Mouse (Mus musculus): ENCODE data around the gene Tbc1d9. TPM values are rescaled to one million over a fixed set of nuclear protein-coding genes. Genes with fewer than 3 reads are reported as not detected.

Tbc1d9 gene
- polyA plus RNA-seq, 2 experiments: 1.3 to 5.2 TPM

GRCm38 (mm10) chr8:83144601-83145000, 20.6 kb upstream of the Tbc1d9 start:
- H3K27me3 ChIP-seq (ENCODE audit: control insufficient read depth, insufficient read depth, low read length): no peaks in the 10 kb centered on the region
- H3K36me3 ChIP-seq (ENCODE audit: control insufficient read depth, insufficient read depth, low read length): no peaks in the 10 kb centered on the region
- no peak for DNase-seq (ENCODE audit: low spot score)
- H3K9ac ChIP-seq (ENCODE audit: low read depth, low read length, severe bottlenecking): no peak overlapping the region
- no peak for TF ChIP-seq POLR2A (IDR thresholded peaks at IDR 0.05; ENCODE audit: borderline replicate concordance, extremely low read depth, insufficient read depth, insufficient read length)
- ATAC-seq (ENCODE audit: low FRiP score, low read depth): no peak
- no peak overlapping the region for H3K27ac ChIP-seq (replicated peaks; ENCODE audit: low read depth, low read length)
- H3K4me3 ChIP-seq (replicated peaks; ENCODE audit: low read length): no peak overlapping the region
- no peaks in the 10 kb centered on the region for H3K4me1 ChIP-seq (ENCODE audit: control insufficient read depth, insufficient read depth, low read length)
- H3K4me2 ChIP-seq (replicated peaks; ENCODE audit: low read depth, low read length, severe bottlenecking): no peak overlapping the region
- WGBS: 89% methylated on average over 4 of the region's 4 CpGs
- H3K9me3 ChIP-seq (ENCODE audit: control insufficient read depth, low read length): no peaks in the 10 kb centered on the region

DNA sequence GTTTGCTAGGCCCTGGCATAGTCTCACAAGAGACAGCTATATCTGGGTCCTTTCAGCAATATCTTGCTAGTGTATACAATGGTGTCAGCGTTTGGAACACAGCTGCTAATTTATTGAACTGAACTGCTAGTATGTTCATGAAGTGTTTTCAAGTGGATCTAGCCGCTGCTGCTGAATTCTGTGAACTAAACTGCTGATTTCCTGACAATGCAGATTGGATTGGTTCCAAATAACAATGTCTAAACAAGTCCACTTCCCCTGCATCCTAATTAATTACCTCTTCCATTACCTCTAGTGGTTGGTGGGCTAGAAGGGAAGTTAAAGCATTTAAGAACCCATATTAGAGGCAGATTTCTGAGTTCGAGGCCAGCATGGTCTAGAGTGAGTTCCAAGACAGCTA, 19.7 kb upstream of the Tbc1d9 start:
- no peak for TF ChIP-seq POLR2A (IDR thresholded peaks at IDR 0.05; ENCODE audit: borderline replicate concordance, extremely low read depth, insufficient read depth, insufficient read length)
- Histone ChIP-seq H3K27me3 (ENCODE audit: control insufficient read depth, insufficient read depth, low read length) (no peaks in the 10 kb centered on the region), H3K4me2 (replicated peaks; ENCODE audit: low read depth, low read length, severe bottlenecking) (no peak overlapping the region), H3K27ac (replicated peaks; ENCODE audit: low read depth, low read length) (no peak overlapping the region), H3K4me1 (ENCODE audit: control insufficient read depth, insufficient read depth, low read length) (no peaks in the 10 kb centered on the region), H3K9ac (ENCODE audit: low read depth, low read length, severe bottlenecking) (no peak overlapping the region), H3K4me3 (replicated peaks; ENCODE audit: low read length) (no peak overlapping the region), H3K36me3 (ENCODE audit: control insufficient read depth, insufficient read depth, low read length) (no peaks in the 10 kb centered on the region), H3K9me3 (ENCODE audit: control insufficient read depth, low read length) (no peaks in the 10 kb centered on the region)
- no peak for DNase-seq (ENCODE audit: low spot score)
- WGBS: 81% methylated on average over 3 of the region's 3 CpGs
- ATAC-seq (ENCODE audit: low FRiP score, low read depth): no peak

GRCm38 (mm10) chr8:83149124-83149523, 16.0 kb upstream of the Tbc1d9 start:
- 88% methylated on average over 6 of the region's 6 CpGs for WGBS
- H3K4me2 ChIP-seq (replicated peaks; ENCODE audit: low read depth, low read length, severe bottlenecking): no peak overlapping the region
- no peak for ATAC-seq (ENCODE audit: low FRiP score, low read depth)
- H3K9ac ChIP-seq (ENCODE audit: low read depth, low read length, severe bottlenecking): no peak overlapping the region
- no peak for DNase-seq (ENCODE audit: low spot score)
- no peaks in the 10 kb centered on the region for H3K4me1 ChIP-seq (ENCODE audit: control insufficient read depth, insufficient read depth, low read length)
- no peak overlapping the region for H3K27ac ChIP-seq (replicated peaks; ENCODE audit: low read depth, low read length)
- no peaks in the 10 kb centered on the region for H3K27me3 ChIP-seq (ENCODE audit: control insufficient read depth, insufficient read depth, low read length)
- no peak overlapping the region for H3K4me3 ChIP-seq (replicated peaks; ENCODE audit: low read length)
- TF ChIP-seq POLR2A (IDR thresholded peaks at IDR 0.05; ENCODE audit: borderline replicate concordance, extremely low read depth, insufficient read depth, insufficient read length): no peak
- H3K36me3 ChIP-seq (ENCODE audit: control insufficient read depth, insufficient read depth, low read length): no peaks in the 10 kb centered on the region
- H3K9me3 ChIP-seq (ENCODE audit: control insufficient read depth, low read length): no peaks in the 10 kb centered on the region

GRCm38 (mm10) chr8:83152055-83152454, 13.1 kb upstream of the Tbc1d9 start:
- DNase-seq (ENCODE audit: low spot score) (no peak), ATAC-seq (ENCODE audit: low FRiP score, low read depth) (no peak)
- Histone ChIP-seq H3K27me3 (ENCODE audit: control insufficient read depth, insufficient read depth, low read length) (no peaks in the 10 kb centered on the region), H3K9me3 (ENCODE audit: control insufficient read depth, low read length) (no peaks in the 10 kb centered on the region), H3K36me3 (ENCODE audit: control insufficient read depth, insufficient read depth, low read length) (no peaks in the 10 kb centered on the region), H3K27ac (replicated peaks; ENCODE audit: low read depth, low read length) (no peak overlapping the region), H3K4me3 (replicated peaks; ENCODE audit: low read length) (no peak overlapping the region), H3K9ac (ENCODE audit: low read depth, low read length, severe bottlenecking) (no peak overlapping the region), H3K4me1 (ENCODE audit: control insufficient read depth, insufficient read depth, low read length) (no peaks in the 10 kb centered on the region), H3K4me2 (replicated peaks; ENCODE audit: low read depth, low read length, severe bottlenecking) (no peak overlapping the region)
- TF ChIP-seq POLR2A (IDR thresholded peaks at IDR 0.05; ENCODE audit: borderline replicate concordance, extremely low read depth, insufficient read depth, insufficient read length): no peak
- WGBS: 55% methylated on average over 1 of the region's 2 CpGs

GRCm38 (mm10) chr8:83152470-83152869, 12.7 kb upstream of the Tbc1d9 start:
- Histone ChIP-seq H3K4me2 (replicated peaks; ENCODE audit: low read depth, low read length, severe bottlenecking) (no peak overlapping the region), H3K27me3 (ENCODE audit: control insufficient read depth, insufficient read depth, low read length) (no peaks in the 10 kb centered on the region), H3K36me3 (ENCODE audit: control insufficient read depth, insufficient read depth, low read length) (no peaks in the 10 kb centered on the region), H3K4me1 (ENCODE audit: control insufficient read depth, insufficient read depth, low read length) (no peaks in the 10 kb centered on the region), H3K9me3 (ENCODE audit: control insufficient read depth, low read length) (no peaks in the 10 kb centered on the region), H3K4me3 (replicated peaks; ENCODE audit: low read length) (no peak overlapping the region), H3K27ac (replicated peaks; ENCODE audit: low read depth, low read length) (no peak overlapping the region), H3K9ac (ENCODE audit: low read depth, low read length, severe bottlenecking) (no peak overlapping the region)
- DNase-seq (ENCODE audit: low spot score): no peak
- 63% methylated on average over 4 of the region's 4 CpGs for WGBS
- TF ChIP-seq POLR2A (IDR thresholded peaks at IDR 0.05; ENCODE audit: borderline replicate concordance, extremely low read depth, insufficient read depth, insufficient read length): no peak
- ATAC-seq (ENCODE audit: low FRiP score, low read depth): no peak

GRCm38 (mm10) chr8:83155110-83155509, 10.0 kb upstream of the Tbc1d9 start:
- no peak for ATAC-seq (ENCODE audit: low FRiP score, low read depth)
- Histone ChIP-seq H3K36me3 (ENCODE audit: control insufficient read depth, insufficient read depth, low read length) (no peaks in the 10 kb centered on the region), H3K9me3 (ENCODE audit: control insufficient read depth, low read length) (no peaks in the 10 kb centered on the region), H3K4me3 (replicated peaks; ENCODE audit: low read length) (no peak overlapping the region), H3K4me2 (replicated peaks; ENCODE audit: low read depth, low read length, severe bottlenecking) (no peak overlapping the region), H3K4me1 (ENCODE audit: control insufficient read depth, insufficient read depth, low read length) (no peaks in the 10 kb centered on the region), H3K27ac (replicated peaks; ENCODE audit: low read depth, low read length) (no peak overlapping the region), H3K27me3 (ENCODE audit: control insufficient read depth, insufficient read depth, low read length) (no peaks in the 10 kb centered on the region), H3K9ac (ENCODE audit: low read depth, low read length, severe bottlenecking) (no peak overlapping the region)
- WGBS: 18% methylated on average over 4 of the region's 4 CpGs
- no peak for TF ChIP-seq POLR2A (IDR thresholded peaks at IDR 0.05; ENCODE audit: borderline replicate concordance, extremely low read depth, insufficient read depth, insufficient read length)
- DNase-seq (ENCODE audit: low spot score): no peak
